Comparison of ENCODE assay signal across 8 mouse cellular contexts in genomic region chr13:30544856-30545604, GRCm38 (mm10). TPM values are rescaled to one million over a fixed set of nuclear protein-coding genes. Genes with fewer than 3 reads are reported as not detected.
A peak's percentile ranks its signal among the peaks of the same experiment; 100 is the strongest.
DNase-seq lines count a peak whose midpoint lies in the region; ATAC-seq lines count a peak whose summit lies in the region.

TSS of gene Uqcrfs1 (minus strand) at chr13:30545362.

- peak; percentile 93 for ATAC-seq in megakaryocyte progenitor cell, adult 5-6 weeks (replicated peaks; ENCODE audit: poor library complexity)

- DNase-seq in adipocyte (ENCODE audit: low spot score) = peak; percentile 97
- peak; percentile 100 for DNase-seq in embryo, embryonic 10 days (ENCODE audit: low spot score)
- peak; percentile 100 for DNase-seq in gastrocnemius, postnatal 10 days
- peak; percentile 99 for DNase-seq in induced T-regulatory cell, adult 2 months (ENCODE audit: low read depth)
- peak; percentile 84 to 96 for DNase-seq in left cerebral cortex, adult 9 months (ENCODE audit: low spot score in 2 of 2)
- peak; percentile 98 for DNase-seq in right cerebral cortex, postnatal 14 days
- peak; percentile 96 to 98 for DNase-seq in urinary bladder, postnatal 36 days (ENCODE audit: low spot score in 2 of 2)

RNA-seq across cellular contexts. Expression of gene Uqcrfs1, which starts in this region (rescaled TPM):
- total RNA-seq in gastrocnemius, postnatal 10 days (2021) = 100 to 1,000 TPM; 344 to 438 TPM
- 196 and 211 TPM in 2 replicates for total RNA-seq in megakaryocyte progenitor cell, adult 5-6 weeks (2015)
- total RNA-seq in megakaryocyte progenitor cell, adult 5-6 weeks (2017) = 112 and 114 TPM in 2 replicates

Comparison
In these comparisons a context has a peak if more than half of its experiments do, and no peak if none do; other contexts are left out.
1. Peak in every context shown above with its lines: DNase-seq and ATAC-seq.